Mouse (Mus musculus) liver, adult 2 months (tissue): ENCODE data around the gene Dgkg.

ENCODE experiments used
- CTCF ChIP-seq: fragments of 200-500 bp; IDR thresholded peaks from 2 replicates; pipeline ENCODE4 v1.5.1; 2011; ENCODE audit warnings: low read depth, low read length, control low read depth
- POLR2A ChIP-seq: fragments of 200-500 bp; IDR thresholded peaks from 2 replicates; pipeline ENCODE4 v1.6.1; 2011; ENCODE audit warnings: low read length, control low read depth; ENCODE audit not compliant: insufficient read depth; ENCODE audit errors: extremely low read depth

- TF ChIP-seq POLR2A (no peak), CTCF (no peak)
Observed at GRCm38 (mm10) chr16:22651244-22651643, 5.8 kb downstream of the Dgkg start.
